Mouse (Mus musculus): ENCODE data around the gene Kcnd3.

Kcnd3 gene

GRCm38 (mm10) chr3:105581119-105581518, 129.0 kb downstream of the Kcnd3 start:
- no peak for DNase-seq (ENCODE audit: low spot score in 2 of 2)

GRCm38 (mm10) chr3:105585734-105586159, 133.6 kb downstream of the Kcnd3 start:
- no peak for DNase-seq (ENCODE audit: low spot score in 2 of 2)

- no peak for DNase-seq (ENCODE audit: low spot score in 2 of 2)
Measured at GRCm38 (mm10) chr3:105590056-105590672, 138.0 kb downstream of the Kcnd3 start.

- no peak for DNase-seq (ENCODE audit: low spot score in 2 of 2)
Measured at GRCm38 (mm10) chr3:105591766-105592165, 139.6 kb downstream of the Kcnd3 start.

GRCm38 (mm10) chr3:105592246-105592645, 140.1 kb downstream of the Kcnd3 start:
- no peak for DNase-seq (ENCODE audit: low spot score in 2 of 2)

GRCm38 (mm10) chr3:105600483-105600882, 148.4 kb downstream of the Kcnd3 start:
- DNase-seq (ENCODE audit: low spot score in 2 of 2): no peak

GRCm38 (mm10) chr3:105602966-105603365, 150.8 kb downstream of the Kcnd3 start:
- DNase-seq (ENCODE audit: low spot score in 2 of 2): no peak

GRCm38 (mm10) chr3:105605726-105606125, 153.6 kb downstream of the Kcnd3 start:
- DNase-seq (ENCODE audit: low spot score in 2 of 2): no peak

- no peak for DNase-seq (ENCODE audit: low spot score in 2 of 2)
Measured at GRCm38 (mm10) chr3:105608857-105609256, 156.7 kb downstream of the Kcnd3 start.

- no peak for DNase-seq (ENCODE audit: low spot score in 2 of 2)
Measured at GRCm38 (mm10) chr3:105611531-105612422, 159.6 kb downstream of the Kcnd3 start.

- no peak for DNase-seq (ENCODE audit: low spot score in 2 of 2)
Measured at GRCm38 (mm10) chr3:105612423-105612814, 160.3 kb downstream of the Kcnd3 start.

GRCm38 (mm10) chr3:105616861-105617743, 165.0 kb downstream of the Kcnd3 start:
- no peak for DNase-seq (ENCODE audit: low spot score in 2 of 2)

- no peak for DNase-seq (ENCODE audit: low spot score in 2 of 2)
Measured at GRCm38 (mm10) chr3:105621154-105621553, 169.0 kb downstream of the Kcnd3 start.

GRCm38 (mm10) chr3:105623137-105623536, 171.0 kb downstream of the Kcnd3 start:
- DNase-seq (ENCODE audit: low spot score in 2 of 2): no peak

GRCm38 (mm10) chr3:105625961-105626360, 173.8 kb downstream of the Kcnd3 start:
- no peak for DNase-seq (ENCODE audit: low spot score in 2 of 2)

GRCm38 (mm10) chr3:105627258-105627657, 175.1 kb downstream of the Kcnd3 start:
- DNase-seq (ENCODE audit: low spot score in 2 of 2): no peak

GRCm38 (mm10) chr3:105632296-105632695, 180.2 kb downstream of the Kcnd3 start:
- no peak for DNase-seq (ENCODE audit: low spot score in 2 of 2)

GRCm38 (mm10) chr3:105633021-105633420, 180.9 kb downstream of the Kcnd3 start:
- DNase-seq (ENCODE audit: low spot score in 2 of 2): no peak

GRCm38 (mm10) chr3:105642186-105642585, 190.1 kb downstream of the Kcnd3 start:
- no peak for DNase-seq (ENCODE audit: low spot score in 2 of 2)

GRCm38 (mm10) chr3:105643566-105643965, 191.4 kb downstream of the Kcnd3 start:
- DNase-seq (ENCODE audit: low spot score in 2 of 2): no peak

GRCm38 (mm10) chr3:105648889-105649567, 196.9 kb downstream of the Kcnd3 start:
- no peak for DNase-seq (ENCODE audit: low spot score in 2 of 2)

Measured in urinary bladder, postnatal 4 days (tissue).